Mouse (Mus musculus): ENCODE data around the gene Car2. TPM values are rescaled to one million over a fixed set of nuclear protein-coding genes. Genes with fewer than 3 reads are reported as not detected.

Car2 gene
- total RNA-seq, 2 experiments from 2014 or later = 148 to 150 TPM

DNA sequence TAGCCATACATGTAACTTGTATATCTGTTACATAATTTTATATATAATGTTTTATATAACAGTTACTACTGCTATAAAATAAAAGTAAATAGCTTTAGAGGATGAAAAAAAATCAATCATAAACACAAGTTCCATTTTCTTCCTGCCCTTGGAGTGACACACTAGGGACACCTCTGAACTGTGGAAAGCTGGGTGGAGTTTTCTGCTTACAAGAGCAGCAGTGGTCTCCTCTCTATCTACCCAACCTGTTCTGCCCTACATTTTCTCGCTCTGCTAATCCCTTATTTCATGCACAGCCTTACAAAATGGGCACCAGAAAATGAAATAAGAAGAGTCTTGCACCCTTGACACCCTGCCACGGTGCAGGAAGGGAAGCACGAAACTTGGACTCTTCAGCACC lies 6.8 kb upstream of the Car2 start:
- DNase-seq = no peak

DNA sequence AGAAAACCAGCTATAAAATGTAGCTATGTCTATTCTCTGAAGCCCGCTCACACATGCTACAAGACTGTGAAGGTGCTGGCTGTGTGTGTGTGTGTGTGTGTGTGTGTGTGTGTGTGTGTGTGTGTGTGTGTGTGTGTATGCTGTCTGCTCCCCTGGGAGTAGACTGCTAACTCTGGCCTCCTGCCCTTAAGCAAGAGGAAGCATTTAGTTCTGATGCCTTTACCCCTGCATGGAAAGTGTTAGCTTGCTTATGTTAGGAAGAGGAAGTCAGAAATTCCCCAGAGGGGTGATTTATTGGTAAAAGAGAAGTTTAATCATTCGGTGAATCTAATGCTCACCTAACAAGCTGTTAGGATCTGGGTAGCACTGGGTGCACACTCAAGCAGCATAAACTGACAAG lies 5.8 kb upstream of the Car2 start:
- no peak for DNase-seq

DNA sequence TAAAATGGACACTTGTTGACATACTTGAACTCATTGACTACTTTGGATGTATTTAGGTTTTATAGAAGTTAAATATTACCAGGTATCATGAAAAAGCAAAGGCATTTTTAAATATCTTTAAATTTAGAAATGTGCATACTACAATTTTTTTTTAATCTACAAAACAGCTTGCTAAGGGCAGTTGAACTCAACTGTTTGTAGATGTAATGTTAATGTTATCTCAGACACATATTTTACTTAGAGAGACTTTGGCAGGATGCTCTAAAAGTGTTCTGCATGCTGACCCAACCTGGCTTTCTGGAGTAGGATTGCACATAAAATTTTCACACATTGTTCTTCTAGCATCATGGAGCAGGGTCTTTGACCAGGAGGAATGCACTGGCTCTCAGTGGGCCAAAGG lies 4.1 kb upstream of the Car2 start:
- DNase-seq = no peak

DNA sequence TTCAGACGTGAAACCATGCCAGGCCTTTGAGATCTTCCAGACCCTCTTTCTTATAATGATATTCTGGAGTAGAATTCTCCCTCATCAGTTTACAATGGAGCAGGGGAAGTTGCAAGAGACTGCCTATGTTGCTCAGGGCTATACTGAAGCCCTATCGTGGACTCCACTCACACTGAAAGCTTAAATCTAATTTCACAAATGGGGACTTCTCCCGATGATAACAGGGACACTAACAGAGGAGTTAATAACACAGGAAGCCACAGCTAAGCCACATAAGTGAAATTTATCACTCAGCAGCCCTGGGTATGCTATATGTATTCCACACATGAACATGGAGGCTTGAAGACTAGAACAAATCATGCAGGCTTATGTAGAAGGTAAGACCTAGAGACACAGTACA lies 3.3 kb upstream of the Car2 start:
- DNase-seq = no peak

DNA sequence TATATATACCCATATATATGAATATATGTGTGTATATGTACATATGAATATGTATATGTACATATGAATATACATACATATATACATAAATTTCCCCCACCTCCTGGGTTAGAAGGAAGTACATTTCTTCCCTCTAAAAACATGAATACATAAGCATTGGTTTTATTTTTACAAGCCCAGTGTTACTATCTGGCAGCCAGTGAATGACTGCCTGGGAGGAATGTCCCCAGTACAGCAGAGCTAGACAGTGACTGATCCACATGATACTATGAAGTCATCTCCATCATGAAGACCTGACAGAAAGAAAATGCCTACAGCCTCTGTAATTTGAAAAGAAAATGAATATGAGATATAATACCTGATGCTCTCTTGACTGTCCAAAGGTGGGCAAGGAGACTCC lies 1.2 kb upstream of the Car2 start:
- DNase-seq = no peak

DNA sequence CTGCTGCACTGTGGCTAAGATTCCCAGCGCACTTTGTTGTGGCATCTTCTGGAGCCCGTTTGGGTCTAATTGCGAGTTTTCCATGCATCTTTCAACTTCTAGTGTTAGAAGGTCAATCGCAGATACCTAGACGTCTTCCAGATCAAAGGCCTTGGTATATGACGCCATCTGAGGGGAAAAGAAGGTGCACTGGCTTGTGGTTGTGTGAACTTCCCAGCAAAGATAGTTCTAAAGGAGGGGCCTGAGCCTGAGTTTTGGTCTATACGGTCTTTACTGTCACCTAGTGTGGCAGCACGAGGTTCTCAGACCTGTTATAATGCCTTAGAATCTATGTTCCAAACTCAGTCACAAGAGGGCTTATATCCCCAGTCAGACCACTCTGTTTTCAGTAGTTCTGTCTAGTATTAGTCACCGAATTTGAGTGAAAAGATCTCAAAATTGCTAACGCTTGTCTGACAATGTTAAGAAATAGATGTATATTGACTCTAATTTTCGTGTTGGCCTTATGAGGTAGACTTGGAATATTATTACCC lies 1.1 kb downstream of the Car2 start:
- DNase-seq = no peak

DNA sequence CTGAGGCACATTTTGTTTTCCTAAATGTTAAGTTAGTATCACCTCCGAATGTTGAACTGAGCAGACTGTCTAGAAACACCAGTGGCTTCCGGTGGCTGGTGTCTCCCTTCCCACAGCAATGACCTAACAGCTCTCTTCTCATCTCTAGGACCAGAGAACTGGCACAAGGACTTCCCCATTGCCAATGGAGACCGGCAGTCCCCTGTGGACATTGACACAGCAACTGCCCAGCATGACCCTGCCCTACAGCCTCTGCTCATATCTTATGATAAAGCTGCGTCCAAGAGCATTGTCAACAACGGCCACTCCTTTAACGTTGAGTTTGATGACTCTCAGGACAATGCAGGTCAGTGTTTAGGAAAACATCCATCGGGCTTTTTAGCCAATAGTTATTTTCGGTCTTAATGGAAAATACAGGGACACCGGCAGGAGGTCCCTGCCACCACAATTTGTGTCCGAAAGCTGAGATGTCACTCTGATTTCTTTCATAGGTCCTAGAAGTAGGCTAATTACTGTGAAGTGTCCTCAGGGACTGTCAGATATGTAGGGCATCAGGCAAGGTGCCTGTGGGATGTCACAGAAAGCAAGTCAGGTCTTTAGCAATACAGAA lies 1.7 kb downstream of the Car2 start:
- no peak for DNase-seq

DNA sequence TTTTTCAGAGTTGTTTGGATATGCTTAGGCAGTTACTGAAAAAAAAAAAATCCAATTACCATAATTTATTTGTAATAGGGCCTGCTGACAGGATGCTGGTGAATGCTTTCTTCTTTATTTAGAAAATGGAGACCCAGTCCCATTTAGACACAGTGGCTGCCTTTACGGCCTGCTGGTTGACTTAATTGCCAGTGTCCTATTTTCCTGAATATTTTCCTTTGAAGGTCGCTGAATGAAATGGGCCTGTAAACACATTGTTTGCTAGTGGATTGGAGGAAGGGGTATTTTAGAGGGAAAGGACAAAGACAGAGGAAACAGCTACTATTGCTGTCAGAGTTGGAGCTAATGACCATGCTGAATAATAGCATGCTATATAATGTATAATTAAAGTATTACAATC lies 2.5 kb downstream of the Car2 start:
- DNase-seq = no peak

DNA sequence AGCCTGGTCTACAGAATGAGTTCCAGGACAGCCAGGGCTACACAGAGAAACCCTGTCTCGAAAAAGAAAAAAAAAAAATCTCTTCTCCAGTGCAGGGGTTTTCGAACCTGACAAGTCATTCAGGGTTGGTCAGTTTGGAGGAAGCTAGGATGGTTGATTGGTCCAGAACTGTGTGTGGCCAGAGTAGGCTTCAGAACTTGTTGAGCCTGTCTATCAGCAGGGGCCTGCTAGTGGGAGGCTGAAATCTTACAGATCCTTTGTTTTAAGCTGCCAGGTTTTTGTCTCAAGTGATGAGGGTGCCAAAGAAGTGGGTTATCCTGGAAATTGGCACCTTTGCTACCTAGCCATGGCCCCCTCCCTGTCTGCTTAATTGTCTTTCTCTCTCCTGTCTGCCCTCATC lies 3.0 kb downstream of the Car2 start:
- no peak for DNase-seq

DNA sequence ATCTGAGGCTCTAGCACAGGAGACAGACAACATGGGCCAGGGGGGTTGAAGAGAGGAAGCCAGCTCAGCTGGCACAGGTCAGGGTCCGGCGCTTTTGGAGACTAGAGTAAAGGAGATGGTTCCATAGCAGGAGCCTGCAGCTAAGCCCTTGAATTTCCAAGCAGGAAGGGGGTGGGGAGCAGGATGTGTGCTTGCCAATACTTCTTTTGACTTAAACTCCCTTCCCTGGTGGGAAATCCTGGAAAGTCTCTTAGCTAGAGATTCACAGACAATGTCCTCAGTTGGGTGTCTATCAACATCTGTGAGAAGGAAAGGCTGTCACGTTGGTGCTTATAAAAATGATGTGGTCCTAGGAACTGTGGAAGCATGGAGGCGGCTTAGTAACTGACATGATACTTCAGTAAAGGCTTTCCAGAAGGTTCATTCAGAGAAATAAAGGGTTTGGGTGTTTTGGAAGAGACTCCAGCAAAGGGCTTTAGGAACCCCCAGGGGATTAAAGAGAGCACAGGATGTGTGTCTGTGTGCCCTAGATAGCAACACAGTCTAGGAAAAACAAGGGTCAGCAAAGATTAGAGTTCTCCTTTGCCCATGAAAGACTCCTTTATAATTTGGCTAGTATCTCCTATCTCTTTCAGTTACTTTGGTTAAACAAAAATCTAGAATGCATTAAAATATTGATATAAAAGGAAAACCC lies 3.8 kb downstream of the Car2 start:
- DNase-seq = no peak

DNA sequence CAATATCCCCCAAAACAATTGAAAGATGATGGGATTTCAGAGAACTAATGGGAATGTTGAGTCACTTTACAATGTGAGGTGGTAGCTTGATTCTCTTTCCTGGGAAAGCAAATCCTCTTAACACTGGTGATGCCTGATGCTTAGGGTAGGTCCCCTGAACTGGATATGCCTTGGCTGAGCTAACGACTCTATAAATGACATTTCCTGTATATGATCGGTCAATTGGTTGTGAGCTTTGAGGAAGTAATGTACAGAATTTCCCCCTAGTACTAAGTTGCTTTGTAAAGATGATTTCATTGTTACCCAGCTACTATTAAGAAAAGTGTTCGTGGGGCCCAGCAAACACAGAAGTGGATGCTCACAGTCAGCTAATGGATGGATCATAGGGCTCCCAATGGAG lies 6.9 kb downstream of the Car2 start:
- DNase-seq = no peak

DNA sequence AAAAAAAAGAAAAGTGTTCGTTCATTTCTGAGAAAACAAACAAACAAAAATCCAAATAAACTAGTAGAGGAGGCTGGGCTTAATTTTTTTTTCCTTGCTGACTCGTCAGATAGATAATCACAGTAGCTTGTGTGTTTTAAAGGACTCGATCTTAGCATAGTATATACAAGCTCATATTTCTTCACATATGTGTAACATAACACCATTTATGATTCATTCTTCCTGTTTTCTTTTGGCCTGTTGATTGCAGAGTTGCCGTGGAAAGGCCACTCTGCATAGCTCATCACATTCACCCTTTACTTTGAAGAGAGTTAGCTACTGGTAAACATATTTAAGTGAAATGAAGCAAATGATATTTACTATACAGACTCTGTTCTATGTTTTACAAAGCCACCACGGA lies 7.6 kb downstream of the Car2 start:
- no peak for DNase-seq

DNA sequence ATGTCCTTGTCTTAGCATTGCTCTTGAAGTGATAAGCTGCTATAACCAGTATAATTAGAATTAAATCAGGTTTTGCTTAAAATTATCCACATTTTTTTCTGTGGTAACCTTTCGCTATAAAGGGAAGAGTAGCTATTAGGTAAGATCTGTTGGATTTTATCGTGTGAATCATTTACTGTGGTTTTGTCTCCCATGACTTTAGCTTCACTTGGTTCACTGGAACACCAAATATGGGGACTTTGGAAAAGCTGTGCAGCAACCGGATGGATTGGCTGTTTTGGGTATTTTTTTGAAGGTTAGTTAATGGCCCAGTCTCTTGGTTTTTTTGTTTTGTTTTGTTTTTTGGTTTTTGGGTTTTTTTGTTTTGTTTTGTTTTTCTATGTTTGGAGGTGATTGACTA lies 9.3 kb downstream of the Car2 start:
- DNase-seq = no peak

DNA sequence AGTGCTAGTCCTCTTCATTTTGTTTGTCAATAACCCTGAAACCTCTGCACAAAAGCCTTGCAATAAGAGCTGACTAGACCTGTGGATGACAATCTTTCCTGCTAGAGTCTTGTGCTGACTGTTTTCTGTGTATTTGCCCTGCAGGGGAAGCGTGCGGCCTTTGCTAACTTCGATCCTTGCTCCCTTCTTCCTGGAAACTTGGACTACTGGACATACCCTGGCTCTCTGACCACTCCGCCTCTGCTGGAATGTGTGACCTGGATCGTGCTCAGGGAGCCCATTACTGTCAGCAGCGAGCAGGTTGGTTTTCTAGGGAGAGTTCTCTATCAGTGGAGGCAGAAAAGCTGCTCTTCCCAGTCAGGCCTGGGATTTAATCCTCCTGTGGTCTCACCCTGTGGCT lies 11.7 kb downstream of the Car2 start:
- no peak for DNase-seq

DNA sequence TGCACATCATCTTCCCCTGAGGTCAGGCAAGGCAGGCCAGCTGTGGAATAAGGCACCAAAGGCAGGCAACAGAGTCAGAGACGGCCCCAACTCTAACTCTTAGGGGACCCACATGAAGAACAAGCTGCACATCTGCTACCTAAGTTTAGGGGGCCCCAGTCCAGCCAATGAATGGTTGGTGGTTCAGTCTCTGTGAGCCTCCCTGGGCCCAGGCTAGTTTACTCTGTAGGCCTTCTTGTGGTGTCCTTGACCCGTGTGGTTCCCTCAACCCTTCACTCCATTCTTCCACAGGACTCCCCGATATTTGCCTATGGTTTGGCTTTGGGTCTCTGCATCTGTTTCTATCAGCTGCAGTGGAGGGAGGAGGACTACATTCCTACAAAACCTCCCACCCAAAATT lies 17.3 kb downstream of the Car2 start:
- no peak for DNase-seq

DNA sequence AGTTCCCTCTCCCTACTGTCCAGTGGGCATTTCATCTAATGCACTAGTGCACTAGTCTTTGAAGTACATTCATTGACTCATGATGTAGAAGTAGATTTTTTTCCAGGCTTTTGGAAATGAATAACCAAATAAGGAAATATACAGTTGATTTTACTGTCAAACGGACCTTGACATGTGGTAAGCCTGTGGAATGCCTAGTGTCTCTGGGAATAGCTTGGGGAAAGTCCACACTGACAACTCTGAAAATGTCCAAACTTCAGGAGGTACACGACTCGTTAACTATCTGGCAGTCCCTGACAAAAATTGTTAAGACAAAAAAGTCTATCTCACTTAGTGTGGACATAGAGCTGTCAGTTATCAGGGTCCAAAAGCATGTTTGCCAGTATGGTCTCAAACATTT lies 18.1 kb downstream of the Car2 start:
- DNase-seq = no peak

DNA sequence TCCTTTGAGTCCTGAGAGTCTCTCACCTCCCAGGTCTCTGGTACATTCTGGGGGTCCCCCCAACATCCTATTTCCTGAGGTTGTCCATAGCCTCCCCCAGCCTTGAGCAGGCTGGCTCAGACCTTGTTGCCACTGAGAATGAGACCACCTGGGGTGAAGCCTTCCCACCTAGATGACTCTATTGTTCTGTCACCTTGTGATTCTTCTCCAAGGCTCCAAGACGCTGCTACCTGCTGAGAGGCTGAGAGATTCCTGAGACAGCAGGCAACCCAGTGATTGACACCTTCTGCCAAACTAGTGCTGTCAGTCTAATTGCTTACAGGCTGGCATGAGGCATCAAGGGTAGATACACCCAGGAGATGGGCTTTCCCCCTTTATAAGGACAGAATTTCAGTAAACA lies 21.2 kb downstream of the Car2 start:
- DNase-seq = no peak

DNA sequence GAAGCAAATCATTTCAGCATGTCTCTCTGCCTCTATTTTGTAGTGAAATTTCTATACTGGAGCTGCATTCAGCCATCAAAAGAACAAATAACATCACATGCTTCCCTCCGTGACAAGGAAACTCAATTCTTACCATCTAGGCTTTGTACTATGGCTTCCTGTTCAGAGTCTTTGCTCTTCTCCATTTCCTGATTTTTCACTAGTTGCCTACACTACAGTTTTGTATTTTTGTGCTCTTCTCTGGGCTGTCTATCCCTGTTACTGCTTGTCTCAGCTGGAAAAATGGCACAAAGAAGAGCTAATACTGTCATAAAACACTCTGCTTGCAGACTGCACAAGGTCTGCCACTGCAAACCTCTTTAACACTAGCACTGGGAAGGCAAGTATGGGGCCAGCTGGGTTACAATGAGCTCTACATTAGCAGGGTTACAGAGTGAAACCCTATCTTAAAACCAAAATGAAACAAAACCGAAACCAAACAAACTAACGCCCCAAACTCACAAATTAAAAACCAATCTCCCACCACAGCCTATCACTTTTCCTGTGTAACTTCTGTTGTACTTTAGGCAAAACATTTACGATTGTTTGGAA lies 26.0 kb downstream of the Car2 start:
- no peak for DNase-seq

DNA sequence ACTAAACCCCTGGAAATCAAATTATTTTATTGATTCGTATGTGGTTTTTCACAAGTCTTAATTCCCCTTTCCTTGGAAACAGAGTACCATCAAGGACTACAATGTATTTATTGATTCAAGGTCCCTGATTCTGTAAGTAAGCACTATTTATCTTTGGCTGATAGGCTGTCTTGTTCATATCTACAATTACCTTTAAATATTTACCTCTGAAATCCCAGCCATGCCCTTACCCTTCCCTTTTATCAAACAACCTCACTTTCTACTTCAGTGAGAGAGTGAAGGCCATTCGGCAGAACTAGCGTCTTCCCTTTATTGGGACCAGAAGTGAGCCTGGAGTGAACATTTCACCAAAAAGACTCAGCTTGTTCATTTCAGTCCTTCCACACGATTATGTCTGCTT lies 27.7 kb downstream of the Car2 start:
- no peak for DNase-seq

DNA sequence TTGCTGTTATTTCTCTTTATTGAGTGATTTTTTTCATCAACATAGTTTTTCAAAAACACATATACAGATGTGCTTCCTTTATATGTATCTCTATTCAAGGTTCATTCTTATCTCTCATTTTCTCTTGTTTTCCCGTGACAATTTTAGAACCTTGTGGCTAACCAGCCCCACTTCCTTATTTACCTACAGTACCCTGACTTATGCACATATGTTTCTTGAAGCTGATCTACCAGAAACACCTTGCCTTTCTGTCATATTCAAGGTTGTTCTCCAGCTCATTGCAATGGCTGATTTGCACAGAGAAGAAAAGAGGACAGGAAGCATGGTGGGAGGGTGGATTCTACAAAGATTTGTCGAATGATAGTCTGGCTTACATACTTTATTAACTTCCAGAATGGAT lies 29.3 kb downstream of the Car2 start:
- no peak for DNase-seq

DNA sequence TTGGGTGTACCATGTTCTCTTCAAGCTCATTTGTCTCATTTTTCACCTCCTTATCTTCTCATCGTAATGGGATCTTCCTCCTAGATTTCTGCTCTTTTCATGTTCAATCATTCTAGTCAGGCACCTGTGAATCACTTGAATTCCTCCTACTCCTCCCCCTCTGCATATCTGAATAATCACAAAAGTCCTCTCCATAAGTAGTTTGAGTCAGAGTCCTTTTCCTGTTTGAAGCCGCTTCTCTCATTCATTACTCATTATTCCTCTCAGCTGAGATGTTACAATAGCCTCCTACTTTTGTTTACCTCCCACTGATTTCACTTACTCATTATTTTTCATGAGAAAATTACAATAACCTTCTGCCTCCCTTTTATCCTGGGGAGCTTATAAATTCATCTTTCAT lies 31.2 kb downstream of the Car2 start:
- no peak for DNase-seq

DNA sequence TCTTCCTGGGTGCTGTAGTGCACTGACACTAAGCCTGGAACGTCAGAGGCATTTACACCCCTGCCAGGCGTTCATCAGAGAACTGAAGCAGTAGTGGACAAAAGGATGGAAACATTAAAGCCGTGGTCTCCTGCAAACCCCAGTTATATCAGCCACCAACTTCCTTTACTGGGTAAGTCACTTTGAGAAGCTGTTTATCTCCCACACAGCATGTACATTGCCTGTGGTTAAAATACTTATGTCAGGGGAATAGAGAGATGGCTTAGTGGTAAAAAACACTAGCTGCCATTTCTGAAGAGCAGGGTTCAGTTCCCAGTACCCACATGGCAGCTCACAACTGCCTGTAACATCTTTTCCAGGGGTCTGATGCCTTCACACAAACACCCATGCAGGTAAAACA lies 58.6 kb downstream of the Car2 start:
- DNase-seq = no peak

DNA sequence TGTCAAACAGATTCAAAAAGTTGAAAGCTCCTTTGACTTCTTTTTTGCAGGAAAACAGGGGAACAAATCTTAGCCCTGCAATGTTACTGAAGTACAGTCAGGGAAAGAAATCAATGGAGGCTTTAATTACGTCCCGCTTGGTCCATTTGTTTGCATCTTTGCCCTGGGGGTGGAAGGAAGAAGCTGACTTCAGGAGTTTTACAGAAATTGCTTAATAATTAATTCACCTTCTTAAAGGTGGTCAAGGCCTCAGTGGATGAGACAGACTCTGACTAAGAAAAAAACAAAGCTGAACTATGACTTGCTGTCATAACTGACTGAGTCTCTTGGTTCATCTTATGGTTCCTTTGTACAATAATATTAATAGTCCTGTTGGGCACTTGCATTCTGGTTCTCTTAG lies 59.6 kb downstream of the Car2 start:
- DNase-seq = no peak

DNA sequence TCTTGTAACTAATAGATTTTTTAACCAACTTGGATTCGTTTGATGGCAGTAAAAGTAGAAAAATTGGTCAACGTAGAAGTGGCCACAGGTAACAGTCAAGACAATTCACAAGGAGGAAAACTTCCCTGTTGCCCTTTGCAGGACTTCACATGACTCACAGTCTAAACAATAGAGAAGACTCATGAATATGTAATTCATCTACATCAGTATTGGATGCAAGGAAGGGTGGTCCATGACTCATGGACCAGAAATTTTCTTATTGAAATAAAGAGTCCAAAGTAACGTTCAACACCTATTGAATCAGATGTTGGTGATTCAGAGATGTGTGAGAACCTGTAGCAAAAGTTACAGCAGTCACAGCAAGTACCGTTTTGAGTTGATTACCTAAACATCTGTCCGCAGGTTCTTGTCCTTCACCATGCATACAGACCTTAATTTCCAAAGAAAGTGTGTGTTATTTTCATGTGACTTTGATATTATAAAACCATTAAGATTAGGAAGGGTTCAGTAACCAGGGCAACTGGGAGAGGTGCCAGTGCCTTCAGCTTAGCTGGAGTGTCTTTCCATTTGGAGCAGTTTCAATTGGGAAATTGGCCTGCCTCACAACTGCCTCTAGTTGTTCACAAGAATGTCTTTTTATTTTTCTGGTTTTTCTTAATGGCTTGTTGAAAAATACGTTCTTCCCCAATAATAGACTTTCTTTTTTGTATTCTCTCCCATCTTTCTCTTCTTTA lies 62.2 kb downstream of the Car2 start:
- DNase-seq = peak; percentile 41 to 42
